Mouse (Mus musculus) cerebellum, adult 2 months (tissue): Measurements from ENCODE around the gene Btf3. TPM values are rescaled to one million over a fixed set of nuclear protein-coding genes. Genes with fewer than 3 reads are reported as not detected.

Experiments
- DNase-seq, 2 experiments: peaks; one replicate each; pipeline ENCODE4 v3.0.0; 2021
- H3K27ac ChIP-seq: fragments of 200-500 bp; 2 replicates; pipeline ENCODE4 v1.5.1; 2012; ENCODE audit warnings: low read length, control low read depth, inconsistent platforms; ENCODE audit not compliant: insufficient read depth
- H3K27me3 ChIP-seq: fragments of 200-500 bp; 2 replicates; pipeline ENCODE4 v1.6.1; 2012; ENCODE audit warnings: inconsistent platforms, mild to moderate bottlenecking, low read length, moderate library complexity; ENCODE audit not compliant: control insufficient read depth, insufficient read depth
- H3K4me1 ChIP-seq: fragments of 200-500 bp; 2 replicates; pipeline ENCODE4 v1.6.1; 2011; ENCODE audit warnings: low read length; ENCODE audit not compliant: control insufficient read depth, insufficient read depth
- H3K4me3 ChIP-seq: fragments of 200-500 bp; replicated peaks from 2 replicates; pipeline ENCODE3; 2011; ENCODE audit warnings: mild to moderate bottlenecking, low read depth, low read length, control low read depth; ENCODE audit not compliant: insufficient read depth
- CTCF ChIP-seq: fragments of 200-500 bp; IDR thresholded peaks from 2 replicates; pipeline ENCODE4 v1.5.1; 2011; ENCODE audit warnings: low read depth, mild to moderate bottlenecking, control low read depth, low read length, moderate library complexity, borderline replicate concordance; ENCODE audit not compliant: insufficient read depth
- POLR2A ChIP-seq: fragments of 200-500 bp; IDR thresholded peaks from 2 replicates; pipeline ENCODE4 v1.6.1; 2011; ENCODE audit warnings: low read length, control low read depth, borderline replicate concordance; ENCODE audit not compliant: insufficient read depth
- WGBS: fragments of 180-500 bp; shearing (Covaris S2); methylation state at CpG from one replicate; pipeline ENCODE4 v1.1.7; 2018; 5-methylcytosine and 5-hydroxymethylcytosine counted together
- polyA plus RNA-seq: library from polyadenylated mRNA; depleted of rRNA; stranded (reverse); fragments of >200 nt; gene quantifications from 2 replicates; pipeline ENCODE4 v1.2.3, GENCODE M21; 2012

Btf3 gene
- polyA plus RNA-seq, 1 experiment, result 441 TPM

DNA sequence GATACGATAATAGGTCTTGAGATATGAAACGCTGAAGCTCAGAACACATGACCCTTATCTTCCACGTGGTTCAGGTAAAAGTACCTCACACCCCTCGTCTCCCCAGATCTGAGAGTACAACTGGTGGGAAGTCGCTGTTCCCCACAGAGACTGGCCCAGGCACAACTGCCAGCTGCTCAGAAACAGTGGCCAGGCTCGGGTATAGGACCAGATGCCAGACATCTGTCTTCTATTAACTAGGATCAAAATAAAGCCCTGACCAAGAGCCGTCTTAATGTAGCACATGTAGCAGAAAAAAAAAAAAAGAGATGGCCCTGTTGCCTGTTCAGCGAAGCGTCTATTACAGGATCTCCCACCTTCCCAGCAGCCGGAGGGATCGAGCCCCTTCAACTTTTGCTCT lies 8.2 kb upstream of the Btf3 start:
- TF ChIP-seq POLR2A, result no peak
- TF ChIP-seq CTCF, result no peak
- no peaks in the 10 kb centered on the region for H3K27me3 ChIP-seq
- DNase-seq, result no peak

GRCm38 (mm10) chr13:98317911-98318310 lies 1.1 kb upstream of the Btf3 start:
- Histone ChIP-seq H3K4me1 (no peaks in the 10 kb centered on the region), H3K4me3 (no peak overlapping the region), H3K27ac (no peak overlapping the region), H3K27me3 (no peaks in the 10 kb centered on the region)
- TF ChIP-seq CTCF (no peak), POLR2A (no peak)
- DNase-seq, result no peak
- whole genome bisulfite sequencing, result 83% methylated on average over 6 of the region's 6 CpGs

More for the DNA sequence above, 8.2 kb upstream of the Btf3 start:
- Histone ChIP-seq H3K27ac (no peak overlapping the region), H3K4me3 (no peak overlapping the region), H3K4me1 (no peaks in the 10 kb centered on the region)
- 36% methylated on average over 11 of the region's 11 CpGs for WGBS

GRCm38 (mm10) chr13:98317246-98317677 lies 456 bp upstream of the Btf3 start:
- WGBS, result 1% methylated on average over 16 of the region's 16 CpGs
- Histone ChIP-seq H3K27ac (peak overlapping the region; percentile 67), H3K4me1 (no peaks in the 10 kb centered on the region), H3K27me3 (no peaks in the 10 kb centered on the region), H3K4me3 (peak overlapping the region; percentile 77)
- DNase-seq, result no peak
- TF ChIP-seq CTCF (no peak), POLR2A (no peak)

DNA sequence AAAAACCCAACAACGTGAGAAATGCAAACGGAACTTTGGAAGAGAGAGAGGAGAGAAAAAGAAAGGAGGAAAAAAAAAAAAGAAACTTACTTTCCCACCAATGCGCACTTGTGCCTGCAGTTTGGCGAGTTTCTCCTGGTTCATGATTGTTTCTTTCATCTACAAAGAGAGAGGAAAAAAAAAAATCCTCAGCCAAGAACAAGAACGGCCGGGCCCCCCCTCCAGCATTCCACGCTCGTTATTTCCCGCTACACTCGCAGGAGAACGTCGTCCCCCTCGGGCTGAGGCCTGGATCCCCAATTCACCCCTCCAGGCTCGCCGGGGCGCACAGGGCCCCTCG lies 696 bp downstream of the Btf3 start:
- Histone ChIP-seq H3K4me1 (no peaks in the 10 kb centered on the region), H3K27me3 (no peaks in the 10 kb centered on the region), H3K4me3 (peak overlapping the region; percentile 77), H3K27ac (no peak overlapping the region)
- under 1% methylated on average over 17 of the region's 17 CpGs for WGBS
- DNase-seq, result no peak
- no peak for TF ChIP-seq CTCF
- TF ChIP-seq POLR2A, result no peak

DNA sequence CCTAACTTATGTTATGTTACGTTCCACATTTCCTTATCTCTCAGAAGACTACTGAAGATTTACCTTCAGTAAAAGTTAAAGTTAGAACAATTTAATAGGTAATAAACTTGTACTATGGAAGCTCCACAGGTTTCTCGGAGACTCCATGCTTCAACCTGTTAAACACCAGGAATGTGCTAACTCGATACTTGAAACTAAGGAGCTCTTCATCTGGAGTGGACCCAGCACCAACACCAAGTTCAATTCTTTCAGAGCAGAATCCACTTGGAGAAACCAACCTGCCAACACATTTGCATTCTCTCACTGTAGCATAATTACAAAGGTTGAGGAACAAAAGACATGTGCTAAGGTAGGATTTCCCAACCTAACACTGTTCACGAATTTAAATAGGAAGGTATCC lies 1.7 kb downstream of the Btf3 start:
- H3K27me3 ChIP-seq, result no peaks in the 10 kb centered on the region
- no peak overlapping the region for H3K27ac ChIP-seq
- 56% methylated on average over 4 of the region's 4 CpGs for WGBS
- TF ChIP-seq CTCF (no peak), POLR2A (no peak)
- no peak overlapping the region for H3K4me3 ChIP-seq
- no peaks in the 10 kb centered on the region for H3K4me1 ChIP-seq
- no peak for DNase-seq

DNA sequence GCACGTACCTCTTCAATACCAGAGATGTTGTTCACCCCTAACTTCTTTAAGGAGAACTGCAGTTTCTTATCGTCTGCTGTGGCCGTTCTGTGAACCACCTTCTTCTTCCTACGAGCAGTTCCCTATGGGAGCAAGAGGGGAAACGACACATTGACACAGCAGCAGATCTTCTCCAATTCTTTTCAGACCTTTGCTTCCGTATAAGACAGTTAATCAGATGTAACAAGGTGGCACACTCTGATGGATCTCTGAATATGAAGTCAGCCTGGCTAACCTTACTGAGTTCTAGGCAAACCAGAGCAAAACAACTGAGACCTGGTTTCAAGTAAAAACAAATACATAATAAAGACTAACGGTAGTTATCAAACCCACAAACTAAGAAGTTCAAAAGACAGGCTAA lies 3.2 kb downstream of the Btf3 start:
- TF ChIP-seq POLR2A (no peak), CTCF (no peak)
- DNase-seq, result no peak
- Histone ChIP-seq H3K4me3 (no peak overlapping the region), H3K4me1 (no peaks in the 10 kb centered on the region), H3K27ac (no peak overlapping the region), H3K27me3 (no peaks in the 10 kb centered on the region)
- WGBS, result 68% methylated on average over 7 of the region's 7 CpGs

DNA sequence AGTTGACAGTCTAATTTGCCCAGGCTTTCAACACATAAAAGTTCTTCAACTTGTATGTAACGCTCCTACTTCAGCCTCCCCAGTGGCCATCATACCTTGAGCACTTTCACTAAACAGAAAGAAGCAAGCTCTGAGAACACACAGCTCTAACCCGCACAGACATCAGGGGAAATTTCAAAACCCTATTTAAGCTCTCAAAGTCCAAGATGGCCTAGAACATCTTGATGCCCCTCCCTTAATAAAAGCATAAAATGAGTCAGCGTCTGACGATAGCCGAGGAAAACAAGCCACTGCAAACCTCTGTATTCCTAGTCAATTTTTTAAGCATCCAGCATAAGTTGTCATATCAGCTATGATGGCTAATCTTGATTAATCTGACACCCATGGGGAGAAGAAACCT lies 5.2 kb downstream of the Btf3 start:
- H3K27me3 ChIP-seq, result no peaks in the 10 kb centered on the region
- TF ChIP-seq CTCF, result no peak
- TF ChIP-seq POLR2A, result no peak
- H3K4me3 ChIP-seq, result no peak overlapping the region
- no peaks in the 10 kb centered on the region for H3K4me1 ChIP-seq
- no peak overlapping the region for H3K27ac ChIP-seq
- DNase-seq, result no peak
- 91% methylated on average over 5 of the region's 5 CpGs for WGBS

- Histone ChIP-seq H3K4me1 (no peaks in the 10 kb centered on the region), H3K4me3 (no peak overlapping the region), H3K27me3 (no peaks in the 10 kb centered on the region), H3K27ac (no peak overlapping the region)
- WGBS, result 75% methylated on average over 4 of the region's 4 CpGs
- no peak for DNase-seq
- TF ChIP-seq CTCF (no peak), POLR2A (no peak)
Observed at GRCm38 (mm10) chr13:98308724-98309123, 8.1 kb downstream of the Btf3 start.

DNA sequence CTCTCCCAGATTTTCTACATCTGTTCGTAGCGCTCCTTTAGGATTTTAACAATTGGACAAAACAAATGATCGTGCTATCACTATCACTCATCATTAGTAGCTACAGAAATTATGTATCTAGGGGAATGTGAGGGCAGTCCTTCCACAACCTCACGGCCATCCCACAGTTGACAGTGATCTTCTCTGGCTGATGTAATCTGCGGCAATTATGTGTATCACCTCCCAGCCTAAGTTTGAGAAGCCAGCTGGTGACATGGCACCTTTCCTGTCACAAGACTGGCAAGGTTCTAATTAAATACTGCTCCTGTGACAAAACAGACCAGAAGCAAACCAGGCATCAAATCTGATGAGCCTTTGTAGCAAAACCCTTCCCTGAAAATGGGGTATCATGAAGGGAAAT lies 8.8 kb downstream of the Btf3 start:
- Histone ChIP-seq H3K27me3 (no peaks in the 10 kb centered on the region), H3K4me1 (no peaks in the 10 kb centered on the region), H3K4me3 (no peak overlapping the region), H3K27ac (no peak overlapping the region)
- TF ChIP-seq CTCF (no peak), POLR2A (no peak)
- no peak for DNase-seq
- WGBS, result 77% methylated on average over 5 of the region's 5 CpGs
